Mouse (Mus musculus) liver, postnatal 0 days (tissue): ENCODE data around the gene Apold1.

Source experiments
- CTCF ChIP-seq: sonication (generic); IDR thresholded peaks from 2 replicates; pipeline ENCODE4 v1.5.1; 2016; ENCODE audit warnings: antibody characterized with exemption, low read depth
- EP300 ChIP-seq: IDR thresholded peaks from 2 replicates; pipeline ENCODE4 v1.6.1; 2016; ENCODE audit warnings: antibody characterized with exemption, low read depth, mild to moderate bottlenecking

GRCm38 (mm10) chr6:134932486-134933206 lies 48.9 kb upstream of the Apold1 start:
- no peak for TF ChIP-seq CTCF
- no peak for TF ChIP-seq EP300
